Mouse (Mus musculus): ENCODE results near the gene Dhrs4.

The Dhrs4 gene

DNA sequence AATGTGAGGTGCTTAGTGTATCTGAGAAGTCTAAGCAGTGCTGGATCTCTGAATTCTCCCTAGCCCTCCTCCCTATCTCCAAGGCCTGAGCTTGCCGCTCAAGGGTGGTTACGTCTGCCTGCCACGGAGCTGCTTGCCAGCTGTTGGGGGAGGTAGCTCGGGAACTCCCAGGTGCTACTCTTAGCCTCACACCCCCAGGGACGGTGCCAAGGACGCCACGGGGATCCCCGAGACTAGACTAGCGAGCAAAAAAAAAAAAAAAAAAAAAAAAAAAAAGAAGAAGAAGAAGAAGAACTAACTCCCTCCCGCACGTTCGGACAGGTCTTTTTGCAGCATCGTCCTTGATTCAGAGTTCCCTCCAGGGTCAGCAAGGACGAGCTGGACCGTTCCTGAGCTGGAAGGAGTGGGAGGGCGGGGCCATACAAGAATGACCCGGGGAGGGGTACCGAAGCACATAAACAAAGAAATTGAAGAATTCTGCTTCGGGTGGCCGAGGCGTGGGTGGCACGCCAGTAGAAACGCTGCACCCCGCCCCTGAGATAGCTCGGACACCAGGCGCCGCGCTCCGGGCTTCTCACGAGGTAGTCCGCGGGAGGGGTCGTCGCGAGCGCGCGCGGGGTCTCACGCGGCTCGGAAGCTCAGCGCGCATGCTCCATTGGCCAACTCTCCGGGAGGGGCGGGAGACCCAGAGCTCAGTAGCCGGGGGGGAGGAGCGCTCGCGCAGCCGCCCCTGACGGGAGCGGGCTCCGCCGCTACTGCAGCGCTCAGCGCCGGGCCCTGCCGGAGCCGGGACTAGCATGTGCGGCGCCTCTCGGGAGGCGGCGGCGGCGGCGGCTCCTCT is 12.0 kb downstream of the Dhrs4 start, which contains the start of gene Carmil3:
Gene Carmil3 (plus strand): TSS at position 291 of the 841 bp plus-strand sequence.
- peak; percentile 38 to 64 for DNase-seq

DNA sequence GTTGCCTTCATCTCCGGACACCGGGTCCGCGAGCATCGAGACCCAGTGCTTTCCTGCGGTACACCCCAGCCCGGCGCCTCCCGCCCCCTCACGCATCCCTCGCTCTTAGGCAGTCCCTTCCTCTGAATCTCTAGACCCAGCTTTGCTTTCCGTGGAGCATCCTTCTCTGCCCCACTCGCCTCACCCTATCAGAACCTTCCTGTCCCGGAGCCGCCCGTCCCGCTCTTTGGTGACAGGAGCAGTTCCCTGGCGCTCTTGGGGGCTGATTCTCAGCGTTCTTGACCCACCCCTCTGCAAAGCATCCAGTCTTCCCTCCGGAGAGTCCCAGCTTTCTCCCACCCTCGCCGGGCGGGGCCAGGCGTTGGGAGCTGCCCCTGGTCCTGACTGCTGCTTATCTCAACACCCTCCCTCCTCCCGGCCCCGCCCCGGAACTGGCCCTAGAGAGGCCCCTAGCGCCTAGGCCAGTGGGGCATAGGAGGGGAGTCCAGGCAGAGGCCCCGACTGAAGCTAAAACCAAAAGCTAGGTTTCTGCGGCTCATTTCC is 12.8 kb downstream of the Dhrs4 start:
- peak; percentile 27 to 46 for DNase-seq

- DNase-seq = no peak
Measured at GRCm38 (mm10) chr14:55492103-55492502, 13.5 kb downstream of the Dhrs4 start.

GRCm38 (mm10) chr14:55495509-55496240 is 17.1 kb downstream of the Dhrs4 start:
- no peak for DNase-seq

- DNase-seq = peak in 1 of 2 experiments; percentile 15
Measured at GRCm38 (mm10) chr14:55496761-55497448, 18.3 kb downstream of the Dhrs4 start.

- DNase-seq = peak; percentile 76 to 89
Measured at GRCm38 (mm10) chr14:55497449-55497821, 18.9 kb downstream of the Dhrs4 start.

- no peak for DNase-seq
Measured at GRCm38 (mm10) chr14:55505612-55506011, 27.1 kb downstream of the Dhrs4 start.

DNA sequence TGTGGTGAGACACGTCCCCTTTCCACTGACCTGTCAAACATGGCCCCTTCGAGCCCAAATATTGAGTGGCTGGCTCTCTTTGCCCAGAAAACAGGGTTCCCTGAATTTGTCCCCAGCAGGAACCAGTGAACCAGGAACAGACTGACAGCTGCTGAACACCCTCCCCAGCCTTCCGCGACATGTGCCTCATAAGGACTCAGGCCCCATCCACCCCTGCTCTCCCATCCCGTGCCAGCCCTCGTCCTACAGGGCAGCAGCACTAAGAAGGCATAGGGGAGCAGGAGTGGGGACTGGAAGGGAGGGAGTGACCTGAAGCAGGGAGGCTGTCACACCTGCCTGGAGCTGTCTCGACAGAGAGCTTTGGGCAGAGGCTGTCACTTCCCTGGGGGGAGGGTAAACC is 29.2 kb downstream of the Dhrs4 start:
- no peak for DNase-seq

DNA sequence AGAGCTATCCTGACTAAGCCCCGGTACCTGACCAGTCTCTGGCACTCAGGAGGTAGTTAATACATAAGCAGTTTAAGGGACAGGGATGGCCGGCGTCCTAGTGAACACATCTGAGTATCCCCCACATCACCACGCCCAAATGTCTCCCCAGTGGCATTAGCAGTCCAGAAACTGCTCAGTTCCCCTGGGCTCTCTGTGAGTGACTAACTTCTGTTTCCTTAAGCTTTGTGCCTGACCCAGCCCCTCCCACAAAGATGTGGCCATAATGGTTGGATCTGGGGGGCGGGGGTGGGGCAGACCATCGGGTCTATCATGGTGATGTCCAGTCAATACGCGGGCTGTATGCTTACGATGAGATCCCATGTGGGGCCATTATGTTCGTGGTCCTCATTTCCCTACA is 31.0 kb downstream of the Dhrs4 start:
- DNase-seq = no peak

- DNase-seq = no peak
Measured at GRCm38 (mm10) chr14:55510125-55510731, 31.7 kb downstream of the Dhrs4 start, which contains the start of gene Cpne6. TSS of gene Cpne6 (plus strand) at chr14:55510445.

DNA sequence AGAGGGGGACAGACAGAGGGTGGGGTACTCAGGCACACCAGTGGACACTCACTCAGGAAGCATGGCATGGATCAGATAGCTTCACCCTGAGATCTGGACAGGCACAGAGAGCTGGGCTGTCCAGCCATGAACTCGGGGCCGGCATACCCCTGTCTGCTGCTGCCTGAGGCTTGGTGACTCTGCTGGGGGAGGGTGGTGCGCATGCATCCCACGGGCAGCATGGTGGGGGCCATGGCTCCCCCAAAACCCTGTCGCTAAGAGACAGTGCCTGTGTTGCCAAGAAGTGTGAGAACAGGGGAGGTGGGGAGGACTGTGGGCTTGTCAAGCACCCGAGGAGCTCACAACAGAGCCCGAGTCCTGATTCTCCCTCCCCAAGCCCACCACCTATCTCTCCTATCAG is 32.5 kb downstream of the Dhrs4 start:
- no peak for DNase-seq

DNA sequence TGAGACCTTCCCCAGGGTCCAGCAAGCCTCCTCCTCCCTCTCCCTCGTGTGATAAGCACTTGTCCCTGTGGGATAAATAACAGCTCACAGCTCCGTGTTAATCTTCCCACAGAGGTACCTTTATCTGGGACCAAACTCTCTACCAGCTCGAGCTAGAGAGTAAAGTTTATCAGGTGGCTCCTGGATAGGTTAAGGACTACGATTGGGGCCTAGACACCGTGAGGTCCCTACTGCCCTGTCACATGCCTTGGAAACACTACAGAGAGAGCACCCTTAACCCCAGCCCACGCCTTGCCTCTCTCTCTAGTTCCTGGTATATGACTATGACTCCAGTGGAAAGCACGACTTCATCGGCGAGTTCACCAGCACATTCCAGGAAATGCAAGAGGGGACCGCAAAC is 35.4 kb downstream of the Dhrs4 start:
- DNase-seq = no peak

DNA sequence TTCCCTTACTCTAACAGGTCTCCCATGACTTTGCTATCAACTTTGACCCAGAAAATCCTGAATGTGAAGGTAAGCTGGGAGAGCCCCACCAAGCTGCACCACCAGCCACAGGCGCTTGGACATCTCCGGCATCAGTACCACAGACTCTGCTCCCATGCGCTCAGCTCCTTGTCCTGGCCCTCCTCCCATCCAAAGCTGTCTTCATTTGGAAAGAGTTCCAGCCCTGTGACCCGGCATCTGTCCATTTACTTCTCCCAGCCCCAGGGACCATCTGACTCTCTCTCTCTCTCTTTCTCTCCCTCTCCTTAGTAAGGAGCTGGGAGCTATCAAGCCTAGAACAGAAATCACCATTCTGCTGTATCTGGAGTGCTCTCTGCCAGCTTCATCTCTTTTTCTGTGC is 37.3 kb downstream of the Dhrs4 start:
- DNase-seq = no peak

DNA sequence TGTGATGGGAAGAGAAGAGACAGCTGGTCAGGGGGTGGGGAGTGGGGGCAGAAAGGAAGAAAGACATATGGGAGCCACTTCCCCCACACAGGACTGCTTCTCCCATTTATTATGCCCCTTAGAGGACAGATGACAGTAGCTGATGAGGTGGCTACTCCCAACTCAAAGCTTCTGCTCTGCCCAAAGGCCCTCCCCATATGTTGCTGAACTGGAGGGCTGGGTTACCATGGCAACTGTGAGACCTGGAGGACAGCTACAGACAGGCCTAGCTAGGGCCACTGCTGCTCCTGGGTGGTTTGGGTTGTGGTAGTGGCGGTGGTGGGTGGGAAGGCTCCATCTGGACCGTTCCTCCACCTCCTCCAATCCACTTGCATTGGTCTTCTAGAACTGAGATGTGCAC is 40.3 kb downstream of the Dhrs4 start:
- no peak for DNase-seq

DNA sequence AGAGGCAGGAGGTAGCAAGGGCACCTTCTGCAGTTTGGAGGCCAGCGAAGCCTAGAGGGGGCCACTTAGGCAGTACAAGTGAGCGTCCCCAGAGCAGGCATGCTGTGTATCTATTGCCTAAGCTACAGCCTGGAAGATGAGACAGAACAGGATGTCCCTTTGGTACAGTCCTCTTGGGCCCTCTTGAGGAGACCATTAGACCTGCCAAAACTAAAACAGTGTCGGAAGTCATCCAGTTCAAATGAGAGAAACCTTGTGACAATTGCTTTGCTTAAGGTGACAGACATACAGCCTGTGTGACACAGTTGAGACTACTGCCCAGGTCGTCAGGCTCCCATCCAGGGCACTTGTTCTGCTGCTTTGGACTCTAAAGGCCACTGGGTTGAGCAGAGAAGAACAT is 41.0 kb downstream of the Dhrs4 start:
- no peak for DNase-seq

DNA sequence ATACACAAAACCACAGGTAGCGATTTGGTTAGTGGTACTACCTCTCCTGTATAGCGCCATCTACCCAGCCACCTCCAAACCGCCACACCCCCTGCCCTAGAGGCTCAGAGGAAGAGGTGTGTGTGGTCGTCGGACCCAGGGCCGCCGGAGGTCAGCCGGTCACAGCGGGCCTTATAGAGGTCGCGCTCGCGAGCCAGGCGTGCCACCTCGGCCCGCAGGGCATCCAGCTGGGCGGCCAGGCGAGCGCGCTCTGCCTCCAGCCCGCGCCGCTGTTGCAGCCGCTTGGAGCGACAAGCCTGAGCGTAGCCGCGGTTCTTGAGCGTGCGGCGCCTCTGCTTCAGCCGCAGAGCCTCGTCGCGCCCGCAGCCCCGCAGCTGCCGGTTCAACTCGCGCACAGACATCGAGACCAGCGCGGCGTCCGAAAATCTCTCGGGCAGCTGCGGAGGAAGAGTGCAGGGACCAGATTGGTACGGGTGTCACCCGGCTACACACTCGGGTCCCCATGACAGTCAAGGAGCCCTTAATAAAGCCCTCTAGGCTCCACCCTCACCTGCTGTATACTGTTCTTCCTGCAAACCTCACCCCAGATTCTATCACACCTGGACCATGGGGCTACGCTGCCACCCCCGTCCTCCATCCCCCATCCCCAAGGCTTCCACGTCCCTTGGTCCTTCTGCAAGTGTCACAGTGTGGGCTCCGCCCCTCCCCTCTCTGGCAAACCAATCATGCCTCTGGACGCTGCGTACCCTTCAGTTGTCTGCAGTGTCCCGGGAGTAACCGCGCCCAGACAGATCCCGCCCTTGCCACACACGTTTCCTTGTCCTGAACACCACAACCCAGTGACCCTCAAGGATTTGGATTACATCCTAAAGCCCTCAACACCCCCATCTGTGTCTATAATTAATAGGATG is 42.1 kb downstream of the Dhrs4 start:
- no peak for DNase-seq

GRCm38 (mm10) chr14:55524062-55524461 is 45.5 kb downstream of the Dhrs4 start:
- DNase-seq = no peak

GRCm38 (mm10) chr14:55524785-55525184 is 46.2 kb downstream of the Dhrs4 start, which contains the start of gene Nrl:
TSS of gene Nrl (minus strand) at chr14:55524981.
- no peak for DNase-seq

DNA sequence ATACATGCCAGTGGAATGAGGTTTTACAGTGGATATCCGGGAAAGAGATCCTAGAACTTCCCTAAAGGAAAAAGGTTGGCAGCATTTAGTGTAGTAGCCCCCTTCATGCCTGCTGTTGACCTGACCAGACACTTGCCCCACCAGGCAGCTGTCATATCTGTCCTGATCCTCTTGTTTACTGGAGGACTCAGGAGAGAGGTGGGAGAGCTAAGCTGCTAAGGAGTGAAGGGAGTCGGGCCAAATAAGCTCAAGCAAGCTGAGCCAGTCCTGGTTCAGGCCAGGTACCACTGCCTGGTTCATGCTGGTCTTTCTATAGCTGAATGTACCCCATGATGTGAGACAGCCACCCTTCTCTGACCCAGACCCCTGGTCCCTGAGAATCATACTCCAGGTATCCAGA is 48.1 kb downstream of the Dhrs4 start:
- DNase-seq = no peak

DNA sequence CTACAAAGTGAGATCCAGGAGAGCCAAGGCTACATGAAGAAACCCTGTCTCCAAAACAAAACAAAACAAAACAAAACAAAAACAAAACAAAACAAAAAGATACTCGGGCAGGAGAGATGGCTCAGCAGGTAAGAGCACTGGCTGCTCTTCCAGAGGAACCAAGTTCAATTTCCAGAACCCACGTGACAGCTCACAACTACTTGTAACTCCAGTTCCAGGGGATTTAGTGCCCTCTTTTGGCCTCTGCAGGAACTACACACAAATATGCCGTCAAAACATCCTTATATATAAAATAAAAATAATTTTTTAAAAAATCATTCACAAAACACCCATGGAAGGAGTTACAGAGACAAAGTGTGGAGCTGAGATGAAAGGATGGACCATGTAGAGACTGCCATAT is 49.4 kb downstream of the Dhrs4 start:
- DNase-seq = peak in 1 of 2 experiments; percentile 38

- DNase-seq = peak in 1 of 2 experiments; percentile 58
Measured at GRCm38 (mm10) chr14:55536116-55536745, 57.7 kb downstream of the Dhrs4 start.
